Mouse (Mus musculus): ENCODE measurements around the gene Fry.

- TF ChIP-seq CTCF (IDR thresholded peaks at IDR 0.05; ENCODE audit: extremely low read depth, insufficient read depth, low read length): no peak
- no peak for TF ChIP-seq POLR2A (IDR thresholded peaks at IDR 0.05; ENCODE audit: extremely low read depth, insufficient read depth, low read length)
These were observed 173.7 kb downstream of the Fry start for GRCm38 (mm10) chr5:150292186-150292585.
